Mouse (Mus musculus) brain, adult 2 months (tissue): ENCODE measurements around the gene Tbc1d16.

Experiments used
- DNase-seq: peaks from one replicate; pipeline ENCODE4 v3.0.0; 2011; ENCODE audit warnings: low read depth, low spot score

Gene Tbc1d16

GRCm38 (mm10) chr11:119144801-119145475 lies 83.4 kb downstream of the Tbc1d16 start:
- peak; percentile 48 for DNase-seq

DNA sequence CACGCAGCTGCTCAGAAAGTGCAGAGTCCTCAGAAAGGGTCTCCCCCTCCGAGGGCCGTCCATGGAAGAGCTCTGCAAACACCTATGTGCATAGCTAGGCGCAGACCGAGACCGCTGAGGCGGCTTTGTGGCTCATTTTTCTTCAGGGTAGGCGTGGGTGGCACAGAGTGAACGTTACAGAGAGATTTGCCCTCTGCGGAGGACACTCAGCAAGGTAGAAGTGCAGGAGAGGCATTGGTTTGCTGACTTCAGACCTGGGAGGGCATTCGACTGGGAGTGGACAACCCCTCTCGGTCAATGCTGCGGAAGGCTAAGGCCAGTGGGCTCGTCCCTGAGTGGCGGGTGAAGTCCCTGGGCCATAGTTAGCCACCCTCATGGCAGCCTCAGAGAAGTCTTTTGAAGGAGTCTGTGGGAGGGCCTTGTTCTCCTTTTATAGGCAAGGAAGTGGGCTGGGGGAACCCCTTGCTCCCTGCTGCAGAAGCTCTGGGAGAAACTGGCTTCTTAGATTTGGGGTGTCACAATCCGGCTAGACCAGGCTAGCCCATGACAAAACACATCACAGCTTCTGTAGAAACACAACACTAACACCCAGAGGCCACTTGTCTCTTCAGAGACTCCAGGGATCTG lies 84.8 kb downstream of the Tbc1d16 start:
- DNase-seq, result peak; percentile 20

- DNase-seq, result no peak
These were observed 85.7 kb downstream of the Tbc1d16 start for GRCm38 (mm10) chr11:119142615-119143014.

- no peak for DNase-seq
These were observed 89.3 kb downstream of the Tbc1d16 start for GRCm38 (mm10) chr11:119139026-119139425.

DNA sequence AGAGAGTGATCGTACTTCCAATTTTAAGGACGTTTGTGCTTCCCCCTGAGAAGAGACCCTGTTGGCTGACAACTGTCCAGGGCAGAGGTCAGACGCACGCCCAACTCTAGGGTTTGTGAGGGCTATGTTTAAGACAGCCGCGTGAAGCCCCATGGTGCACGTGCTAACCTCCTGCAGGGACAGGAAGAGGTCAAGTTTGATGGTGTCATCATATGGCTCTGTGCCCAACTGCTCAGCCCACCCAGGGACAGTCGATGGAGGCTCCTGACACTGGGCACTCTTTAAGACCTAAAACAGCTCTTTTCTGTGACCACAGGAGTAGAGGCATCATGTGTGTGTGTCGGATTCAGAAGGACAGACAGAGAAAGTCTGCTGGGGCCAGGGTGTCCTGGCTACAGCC lies 90.1 kb downstream of the Tbc1d16 start:
- no peak for DNase-seq

- DNase-seq, result no peak
These were observed 93.7 kb downstream of the Tbc1d16 start for GRCm38 (mm10) chr11:119134586-119134985.

DNA sequence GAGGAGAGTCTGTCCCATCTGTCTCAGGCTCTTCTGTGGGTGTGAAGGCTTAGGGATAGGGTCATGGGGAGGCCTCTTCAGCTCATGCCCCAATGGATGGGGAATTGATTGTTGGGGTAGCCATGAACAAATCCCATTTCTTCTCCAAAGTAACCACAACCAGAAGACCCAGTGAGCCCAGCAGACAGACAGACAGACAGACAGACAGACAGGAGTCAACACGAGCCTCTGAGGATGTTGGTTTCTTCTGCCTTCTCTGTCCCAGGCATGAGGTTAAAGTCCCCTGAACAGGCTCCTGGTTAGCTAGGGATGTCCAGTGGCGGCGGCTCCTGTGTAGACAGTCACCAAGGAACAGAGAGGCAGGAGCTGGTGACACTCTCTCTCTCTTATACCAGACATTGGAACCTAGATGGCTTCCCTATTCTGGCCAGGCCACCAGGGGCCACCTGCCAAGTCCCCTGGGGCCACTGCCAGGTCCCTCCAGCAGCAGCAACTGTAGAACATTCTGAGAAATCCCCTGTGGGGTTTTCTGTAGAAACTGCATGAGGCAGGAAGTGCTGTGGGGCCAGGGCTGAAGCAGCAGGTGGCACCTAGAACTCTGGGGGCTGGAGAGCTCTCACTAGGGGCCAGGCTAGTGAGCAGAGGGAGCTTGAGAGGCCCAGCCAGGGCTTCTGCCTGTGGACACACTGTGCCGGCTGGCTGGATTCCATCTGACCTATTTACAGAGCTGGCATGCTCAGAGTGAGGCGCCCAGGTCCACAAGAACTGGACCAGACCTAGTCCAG lies 94.7 kb downstream of the Tbc1d16 start:
- peak; percentile 97 for DNase-seq

- DNase-seq, result no peak
These were observed 95.9 kb downstream of the Tbc1d16 start for GRCm38 (mm10) chr11:119132198-119133035.

DNA sequence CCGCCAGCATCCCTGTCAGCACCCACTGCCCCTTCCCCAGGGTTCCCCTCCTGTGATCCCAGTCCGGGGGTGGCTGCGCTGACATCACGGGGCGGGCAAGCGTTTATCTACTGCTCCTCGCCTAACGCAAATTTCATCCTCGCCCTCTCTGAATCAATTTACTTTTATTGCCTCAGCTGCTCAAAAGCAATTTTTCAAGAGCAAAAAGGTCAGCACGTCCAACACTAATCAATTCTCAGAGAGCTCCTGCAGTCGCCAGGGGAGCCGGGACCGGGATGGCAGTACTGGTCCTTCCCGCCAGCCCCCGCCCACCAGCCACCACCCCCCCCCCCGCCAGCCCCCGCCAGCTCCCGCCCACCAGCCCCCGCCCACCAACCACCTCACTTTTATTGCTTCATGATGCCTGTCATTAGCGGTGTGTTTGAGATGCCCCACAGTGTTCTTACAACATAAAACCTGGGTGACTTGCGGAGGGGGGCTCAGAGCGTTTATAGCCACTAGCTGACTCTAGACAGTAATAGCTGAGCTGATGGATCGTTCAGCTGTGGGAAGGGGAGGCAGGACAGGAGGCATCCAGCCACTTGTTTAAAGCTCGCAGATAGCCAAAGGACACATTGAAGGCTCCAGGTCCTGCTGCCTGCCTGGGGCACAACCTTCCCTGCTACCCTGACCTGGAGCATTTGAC lies 98.1 kb downstream of the Tbc1d16 start:
- DNase-seq, result no peak

- no peak for DNase-seq
These were observed 98.8 kb downstream of the Tbc1d16 start for GRCm38 (mm10) chr11:119129281-119130058.

DNA sequence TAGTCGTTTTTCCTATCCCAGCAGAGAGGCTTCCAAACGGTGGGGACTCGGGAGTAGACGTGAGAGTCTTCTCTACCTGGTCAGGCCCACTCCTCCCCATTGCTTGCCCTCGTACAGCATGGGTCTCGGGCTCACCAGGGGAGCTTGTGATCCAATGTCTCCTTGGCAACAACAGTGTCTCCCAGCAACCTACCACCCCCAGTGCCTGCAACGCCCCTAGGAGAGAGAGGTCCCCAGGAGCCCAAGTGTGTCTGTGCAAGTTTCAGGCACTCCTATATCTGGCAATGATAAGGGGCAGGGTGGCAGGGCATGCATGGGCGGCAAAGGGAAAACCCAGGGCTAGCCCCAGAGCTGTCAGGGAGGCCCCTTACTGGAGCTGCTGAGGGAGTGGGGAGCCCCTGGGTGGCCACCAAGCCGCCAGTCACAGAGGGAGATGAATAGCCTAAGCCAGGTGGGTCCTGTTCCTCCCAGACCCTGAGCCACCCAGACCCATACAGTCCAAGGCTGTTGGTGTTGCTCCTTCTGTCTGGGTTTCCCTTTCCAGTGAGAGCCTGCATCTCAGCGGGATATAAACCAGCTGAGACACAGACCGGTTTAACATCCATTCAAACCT lies 99.5 kb downstream of the Tbc1d16 start:
- no peak for DNase-seq

GRCm38 (mm10) chr11:119127686-119128473 lies 100.4 kb downstream of the Tbc1d16 start:
- peak; percentile 48 for DNase-seq

DNA sequence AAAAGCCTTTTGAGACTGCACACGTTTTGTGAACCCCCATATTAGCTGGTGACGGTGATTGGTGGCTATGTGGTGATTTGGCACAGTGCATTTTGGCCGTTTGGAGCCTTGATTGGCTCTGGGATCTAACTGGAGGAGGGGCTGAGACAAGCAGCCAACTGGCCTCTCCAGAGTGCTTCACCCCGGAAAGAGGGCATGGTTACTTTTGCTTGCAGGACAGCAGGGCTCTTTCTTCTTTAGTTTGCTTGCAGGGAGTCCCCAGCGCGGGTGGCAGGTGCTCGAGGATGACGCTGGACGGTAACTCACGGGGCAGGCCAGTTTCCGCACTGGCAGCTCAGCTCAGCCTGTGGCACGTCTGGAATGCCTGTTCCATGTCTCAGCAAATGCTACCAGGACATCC lies 101.2 kb downstream of the Tbc1d16 start:
- peak; percentile 63 for DNase-seq

DNA sequence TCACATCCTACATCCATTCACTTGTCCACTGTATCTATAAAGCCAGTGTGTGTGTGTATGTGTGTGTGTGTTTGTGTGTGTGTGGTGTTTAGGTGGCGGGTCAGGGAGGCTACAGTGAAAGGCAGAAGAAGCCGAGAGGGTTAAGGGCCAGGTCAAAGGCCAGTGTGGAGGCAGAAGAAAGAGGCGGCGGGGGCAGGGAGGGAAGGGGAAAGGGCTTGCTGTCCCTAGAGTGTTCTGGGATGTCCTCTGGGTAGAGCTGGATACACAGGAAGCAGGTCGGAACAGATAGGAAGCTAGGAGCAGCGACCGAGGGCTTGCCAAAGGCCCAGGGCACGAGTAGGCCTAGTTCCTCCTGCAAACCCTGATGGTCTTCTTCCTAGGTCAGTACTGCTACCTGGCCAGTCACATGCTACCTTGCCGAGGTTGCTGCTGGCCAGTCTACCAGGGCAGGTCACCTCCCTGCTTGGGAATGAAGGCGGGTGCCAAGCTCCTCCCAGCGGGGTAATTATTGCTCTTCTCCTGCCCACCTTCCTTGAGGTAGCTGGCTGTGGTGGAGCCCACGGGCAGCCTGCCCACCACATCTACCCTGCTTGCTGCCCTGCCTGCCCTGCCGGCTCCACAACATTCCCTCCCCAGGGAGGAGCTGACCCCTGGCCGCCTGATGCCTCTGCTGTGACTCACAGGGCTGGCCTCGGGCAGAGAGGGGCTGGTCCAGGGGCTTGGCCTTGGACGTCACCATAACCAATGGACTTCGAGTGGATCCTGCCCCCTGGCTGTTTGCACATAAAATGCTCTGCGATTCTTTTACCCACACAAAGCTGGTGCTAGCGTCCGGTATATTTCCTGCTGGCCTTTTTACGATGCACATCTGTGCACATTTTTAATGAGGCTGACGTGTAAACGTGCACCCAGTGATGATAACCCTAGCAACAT lies 102.1 kb downstream of the Tbc1d16 start:
- peak; percentile 76 for DNase-seq

DNA sequence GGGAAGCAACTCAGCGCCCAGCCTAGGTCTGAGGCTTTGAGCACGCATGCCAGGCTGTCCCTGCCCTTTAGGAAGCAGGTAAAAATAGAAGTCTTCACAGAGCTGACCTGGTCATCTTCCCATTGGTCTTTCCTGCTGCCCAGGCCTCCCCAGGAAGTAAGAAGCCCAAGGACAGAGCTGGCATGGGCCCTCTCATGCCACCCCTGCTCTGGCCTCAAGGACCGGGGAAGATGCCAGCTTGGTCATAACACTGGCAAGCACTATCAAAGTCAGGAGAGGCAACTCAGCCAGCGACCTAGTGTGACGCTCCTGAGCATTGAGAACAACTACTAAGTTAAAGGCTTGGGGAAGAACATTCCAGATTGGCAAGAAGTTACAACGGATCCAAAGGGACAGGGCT lies 103.8 kb downstream of the Tbc1d16 start:
- no peak for DNase-seq

- DNase-seq, result no peak
These were observed 104.6 kb downstream of the Tbc1d16 start for GRCm38 (mm10) chr11:119123522-119124319.

GRCm38 (mm10) chr11:119122396-119122795 lies 105.9 kb downstream of the Tbc1d16 start:
- no peak for DNase-seq
